Mouse (Mus musculus) heart, embryonic 12.5 days (tissue): Measurements from ENCODE around the gene Grip2. TPM values are rescaled to one million over a fixed set of nuclear protein-coding genes. Genes with fewer than 3 reads are reported as not detected.

Source experiments
- ATAC-seq: fragments of 200-750 bp; cut with Nextera tagmentation; 2 replicates; pipeline ENCODE4 v1.8.0; 2017; ENCODE audit warnings: moderate TSS enrichment, moderate library complexity; ENCODE audit not compliant: insufficient number of reproducible peaks, low FRiP score
- H3K27ac ChIP-seq: fragments of 300-500 bp; sonication (generic); 2 replicates; pipeline ENCODE4 v1.5.1; 2016; ENCODE audit warnings: mild to moderate bottlenecking, moderate library complexity; ENCODE audit not compliant: poor library complexity, severe bottlenecking
- H3K27me3 ChIP-seq: fragments of 300-500 bp; sonication (generic); replicated peaks from 2 replicates; pipeline ENCODE4 v1.6.1; 2016; ENCODE audit warnings: mild to moderate bottlenecking, moderate library complexity
- H3K36me3 ChIP-seq: fragments of 300-500 bp; sonication (generic); 2 replicates; pipeline ENCODE4 v1.6.1; 2016; ENCODE audit warnings: mild to moderate bottlenecking, moderate library complexity
- H3K4me1 ChIP-seq: fragments of 300-500 bp; sonication (generic); replicated peaks from 2 replicates; pipeline ENCODE4 v1.6.1; 2016; ENCODE audit warnings: mild to moderate bottlenecking
- H3K4me2 ChIP-seq: fragments of 300-500 bp; sonication (generic); 2 replicates; pipeline ENCODE4 v1.6.1; 2016; ENCODE audit warnings: mild to moderate bottlenecking, moderate library complexity
- H3K4me3 ChIP-seq: fragments of 300-500 bp; sonication (generic); 2 replicates; pipeline ENCODE4 v1.5.1; 2016; ENCODE audit warnings: mild to moderate bottlenecking
- H3K9ac ChIP-seq: fragments of 300-500 bp; sonication (generic); 2 replicates; pipeline ENCODE4 v1.6.1; 2016; ENCODE audit warnings: mild to moderate bottlenecking, moderate library complexity
- H3K9me3 ChIP-seq: fragments of 300-500 bp; sonication (generic); replicated peaks from 2 replicates; pipeline ENCODE4 v1.6.1; 2016; ENCODE audit warnings: mild to moderate bottlenecking, moderate library complexity
- WGBS: fragments of 180-500 bp; shearing (Covaris S2); methylation state at CpG from one replicate; pipeline ENCODE4 v1.1.7; 2016; 5-methylcytosine and 5-hydroxymethylcytosine counted together
- polyA plus RNA-seq: library from polyadenylated mRNA; unstranded; fragments of >200 nt; fragmentation: Nextera tagmentation; extraction: Ambion mirVana; gene quantifications from 2 replicates; pipeline ENCODE4 v1.2.1, GENCODE M21; 2016

The Grip2 gene
- polyA plus RNA-seq, 1 experiment from 2014 or later = 8.4 TPM

DNA sequence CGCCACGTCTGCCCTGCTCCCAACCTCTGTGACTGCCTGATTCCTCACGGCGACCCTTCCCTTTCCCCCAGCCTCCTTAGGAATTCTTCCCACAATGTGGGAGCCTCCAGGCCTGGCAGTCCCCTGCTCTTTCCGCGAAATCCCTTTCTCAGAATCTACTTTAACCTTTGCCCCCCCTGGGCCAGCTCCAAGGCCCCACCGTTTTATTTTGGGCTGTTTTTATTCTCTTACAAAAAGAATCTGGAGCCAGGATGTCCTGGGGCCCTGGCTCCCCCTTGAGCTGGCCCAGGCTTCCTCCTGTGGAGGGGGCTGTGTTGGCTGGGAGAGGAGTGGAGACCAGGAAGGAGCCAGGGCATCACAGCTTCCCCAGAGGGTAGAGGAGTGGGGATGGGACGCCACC lies 74.2 kb downstream of the Grip2 start:
- WGBS = 68% methylated on average over 8 of the region's 8 CpGs
- ATAC-seq = no peak
- no peak overlapping the region for H3K4me3 ChIP-seq
- peaks cover 74% of the 10 kb centered on the region for H3K36me3 ChIP-seq
- no peak overlapping the region for H3K9ac ChIP-seq
- no peaks in the 10 kb centered on the region for H3K27me3 ChIP-seq
- H3K4me2 ChIP-seq = no peak overlapping the region
- no peaks in the 10 kb centered on the region; the same call in 1 of the 2 replicates for H3K9me3 ChIP-seq
- H3K4me1 ChIP-seq = peaks cover 22% of the 10 kb centered on the region
- no peak overlapping the region for H3K27ac ChIP-seq

DNA sequence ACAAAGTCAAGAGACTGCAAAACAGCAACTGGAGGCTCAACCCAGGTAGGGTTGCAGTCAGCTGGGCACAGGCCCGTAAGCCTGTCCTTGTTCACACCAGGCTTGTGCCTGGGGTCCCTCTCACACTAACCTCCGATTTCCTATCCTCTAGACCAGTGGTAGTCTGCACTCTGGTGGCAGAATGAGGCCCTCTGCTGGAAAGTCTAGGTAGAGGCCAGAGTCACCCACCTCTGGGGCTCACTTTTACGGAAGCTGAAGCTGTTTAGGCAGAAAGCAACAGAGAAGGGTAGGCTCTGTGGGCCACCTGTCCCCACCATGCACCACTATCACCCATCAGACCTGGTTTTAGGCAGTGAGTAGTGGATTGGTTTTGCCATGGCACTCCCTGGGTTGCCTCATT lies 76.1 kb downstream of the Grip2 start:
- H3K4me1 ChIP-seq = peaks cover 22% of the 10 kb centered on the region
- 70% methylated on average over 3 of the region's 3 CpGs for WGBS
- no peaks in the 10 kb centered on the region; the same call in 1 of the 2 replicates for H3K9me3 ChIP-seq
- H3K27ac ChIP-seq = no peak overlapping the region
- H3K36me3 ChIP-seq = peaks cover 73% of the 10 kb centered on the region
- H3K9ac ChIP-seq = no peak overlapping the region
- H3K27me3 ChIP-seq = no peaks in the 10 kb centered on the region
- no peak overlapping the region for H3K4me2 ChIP-seq
- no peak overlapping the region for H3K4me3 ChIP-seq
- ATAC-seq = no peak

GRCm38 (mm10) chr6:91746776-91747175 lies 80.3 kb downstream of the Grip2 start:
- WGBS = 83% methylated on average over 5 of the region's 5 CpGs

GRCm38 (mm10) chr6:91745947-91746582 lies 81.0 kb downstream of the Grip2 start:
- H3K9ac ChIP-seq = no peak overlapping the region
- peaks cover 84% of the 10 kb centered on the region for H3K36me3 ChIP-seq
- 78% methylated on average over 7 of the region's 7 CpGs for WGBS
- H3K27me3 ChIP-seq = 0 out of 2 replicates have a peak, but pooled peaks cover 6% of the 10 kb centered on the region
- no peak overlapping the region for H3K4me3 ChIP-seq
- H3K4me2 ChIP-seq = no peak overlapping the region
- ATAC-seq = no peak
- no peak overlapping the region for H3K27ac ChIP-seq
- no peaks in the 10 kb centered on the region for H3K4me1 ChIP-seq
- H3K9me3 ChIP-seq = no peaks in the 10 kb centered on the region; the same call in 1 of the 2 replicates

More at GRCm38 (mm10) chr6:91746776-91747175, 80.3 kb downstream of the Grip2 start:
- H3K9me3 ChIP-seq = no peaks in the 10 kb centered on the region; the same call in 1 of the 2 replicates
- no peak overlapping the region for H3K27ac ChIP-seq
- no peak overlapping the region for H3K4me3 ChIP-seq
- no peak overlapping the region for H3K4me2 ChIP-seq
- H3K9ac ChIP-seq = no peak overlapping the region
- peaks cover 83% of the 10 kb centered on the region for H3K36me3 ChIP-seq
- ATAC-seq = no peak
- 0 out of 2 replicates have a peak, but pooled peaks cover 6% of the 10 kb centered on the region for H3K27me3 ChIP-seq
- no peaks in the 10 kb centered on the region for H3K4me1 ChIP-seq

DNA sequence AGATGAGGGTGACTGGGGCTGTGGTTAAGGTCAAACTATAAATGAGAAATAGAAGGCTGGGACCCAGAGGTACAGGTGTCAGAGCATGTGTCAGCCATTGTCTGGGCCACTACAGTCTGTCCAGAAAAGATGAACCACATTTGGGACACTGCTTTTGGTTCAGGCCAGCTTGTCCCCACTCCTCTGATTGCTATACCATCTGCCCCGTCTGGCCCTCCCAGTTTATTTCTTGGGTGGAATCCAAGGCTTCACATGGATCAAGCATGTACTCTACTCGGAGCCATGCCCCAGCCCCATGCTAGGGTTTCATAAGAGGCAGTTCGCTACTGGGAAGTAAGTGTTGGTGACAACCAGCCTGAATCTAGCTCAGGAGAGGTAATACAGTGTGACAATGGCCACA lies 81.8 kb downstream of the Grip2 start:
- H3K27me3 ChIP-seq = 0 out of 2 replicates have a peak, but pooled peaks cover 6% of the 10 kb centered on the region
- H3K4me3 ChIP-seq = no peak overlapping the region
- ATAC-seq = no peak
- H3K9me3 ChIP-seq = no peaks in the 10 kb centered on the region; the same call in 1 of the 2 replicates
- 87% methylated on average over 3 of the region's 3 CpGs for WGBS
- peaks cover 82% of the 10 kb centered on the region for H3K36me3 ChIP-seq
- H3K4me2 ChIP-seq = no peak overlapping the region
- H3K4me1 ChIP-seq = no peaks in the 10 kb centered on the region
- no peak overlapping the region for H3K9ac ChIP-seq
- no peak overlapping the region for H3K27ac ChIP-seq

GRCm38 (mm10) chr6:91743886-91744285 lies 83.2 kb downstream of the Grip2 start:
- WGBS = 51% methylated on average over 4 of the region's 4 CpGs
- H3K36me3 ChIP-seq = peaks cover 81% of the 10 kb centered on the region
- peak overlapping the region; percentile 9; the same call in 1 of the 2 replicates for H3K9ac ChIP-seq
- H3K4me3 ChIP-seq = no peak overlapping the region
- H3K9me3 ChIP-seq = no peaks in the 10 kb centered on the region; the same call in 1 of the 2 replicates
- H3K27me3 ChIP-seq = 0 out of 2 replicates have a peak, but pooled peaks cover 6% of the 10 kb centered on the region
- ATAC-seq = no peak
- no peak overlapping the region for H3K4me2 ChIP-seq
- no peaks in the 10 kb centered on the region for H3K4me1 ChIP-seq
- H3K27ac ChIP-seq = no peak overlapping the region

GRCm38 (mm10) chr6:91742995-91743394 lies 84.1 kb downstream of the Grip2 start:
- WGBS = 86% methylated on average over 8 of the region's 8 CpGs
- H3K9me3 ChIP-seq = no peaks in the 10 kb centered on the region
- H3K9ac ChIP-seq = no peak overlapping the region
- no peak overlapping the region for H3K4me3 ChIP-seq
- peaks cover 3% of the 10 kb centered on the region for H3K4me1 ChIP-seq
- no peak overlapping the region for H3K4me2 ChIP-seq
- peaks cover 12% of the 10 kb centered on the region; the same call in 1 of the 2 replicates for H3K27me3 ChIP-seq
- H3K36me3 ChIP-seq = peaks cover 81% of the 10 kb centered on the region
- no peak for ATAC-seq
- H3K27ac ChIP-seq = no peak overlapping the region

DNA sequence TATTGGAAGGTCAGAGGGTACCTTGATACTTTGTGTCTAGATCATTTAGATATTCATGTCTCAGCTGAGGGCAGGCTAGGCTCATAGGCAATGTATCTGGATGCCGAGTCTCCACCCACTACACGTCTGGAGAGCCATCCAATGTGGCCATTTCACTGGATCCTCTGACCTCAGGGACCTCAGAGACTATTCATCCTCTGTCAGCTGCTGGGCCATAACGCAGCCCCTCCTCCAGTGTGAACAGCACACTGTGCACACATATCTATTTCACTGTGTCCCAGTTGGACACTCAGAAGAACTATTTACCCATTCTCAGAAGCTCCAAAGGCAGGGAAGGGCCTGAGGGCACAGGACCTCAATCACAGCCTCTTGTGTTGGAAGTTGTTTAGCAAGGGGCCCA lies 84.6 kb downstream of the Grip2 start:
- no peak overlapping the region for H3K4me3 ChIP-seq
- no peak for ATAC-seq
- 84% methylated on average over 3 of the region's 3 CpGs for WGBS
- no peak overlapping the region for H3K4me2 ChIP-seq
- no peak overlapping the region for H3K27ac ChIP-seq
- peaks cover 82% of the 10 kb centered on the region for H3K36me3 ChIP-seq
- H3K27me3 ChIP-seq = peaks cover 17% of the 10 kb centered on the region
- H3K4me1 ChIP-seq = peaks cover 7% of the 10 kb centered on the region
- H3K9me3 ChIP-seq = no peaks in the 10 kb centered on the region
- H3K9ac ChIP-seq = no peak overlapping the region

GRCm38 (mm10) chr6:91741046-91741445 lies 86.0 kb downstream of the Grip2 start:
- no peaks in the 10 kb centered on the region for H3K9me3 ChIP-seq
- peaks cover 19% of the 10 kb centered on the region for H3K27me3 ChIP-seq
- H3K4me2 ChIP-seq = no peak overlapping the region
- no peak for ATAC-seq
- peaks cover 21% of the 10 kb centered on the region for H3K4me1 ChIP-seq
- no peak overlapping the region for H3K4me3 ChIP-seq
- H3K36me3 ChIP-seq = peaks cover 79% of the 10 kb centered on the region
- no peak overlapping the region for H3K27ac ChIP-seq
- 66% methylated on average over 11 of the region's 11 CpGs for WGBS
- no peak overlapping the region for H3K9ac ChIP-seq

- WGBS = 55% methylated on average over 5 of the region's 5 CpGs
- no peak overlapping the region for H3K4me3 ChIP-seq
- H3K4me1 ChIP-seq = peaks cover 28% of the 10 kb centered on the region
- no peak overlapping the region for H3K27ac ChIP-seq
- no peak overlapping the region for H3K9ac ChIP-seq
- H3K9me3 ChIP-seq = no peaks in the 10 kb centered on the region
- peak; percentile 56; the same call in 1 of the 2 replicates for ATAC-seq
- H3K36me3 ChIP-seq = peaks cover 86% of the 10 kb centered on the region
- H3K27me3 ChIP-seq = peaks cover 19% of the 10 kb centered on the region
- H3K4me2 ChIP-seq = no peak overlapping the region
These were observed 89.0 kb downstream of the Grip2 start for GRCm38 (mm10) chr6:91738058-91738457.

GRCm38 (mm10) chr6:91737451-91737850 lies 89.6 kb downstream of the Grip2 start:
- ATAC-seq = no peak
- Histone ChIP-seq H3K27ac (no peak overlapping the region), H3K36me3 (peaks cover 86% of the 10 kb centered on the region), H3K4me1 (peaks cover 28% of the 10 kb centered on the region), H3K9me3 (no peaks in the 10 kb centered on the region), H3K4me3 (no peak overlapping the region), H3K27me3 (peaks cover 14% of the 10 kb centered on the region), H3K9ac (no peak overlapping the region), H3K4me2 (no peak overlapping the region)
- WGBS = 87% methylated on average over 7 of the region's 7 CpGs
